Mouse (Mus musculus): ENCODE results near the gene Fam129b.
A peak's percentile ranks its signal among the peaks of the same experiment; 100 is the strongest.
"Not testable (repeated sequence)": the region's sequence is repeated elsewhere in the genome, so short reads cannot be mapped to it uniquely, and the experiment has no call there.

The Fam129b gene

GRCm38 (mm10) chr2:32875675-32876489 is at the start of gene Fam129b:
TSS of gene Fam129b (plus strand) at chr2:32876114.
- DNase-seq (ENCODE audit: low read depth, low spot score), result peak; percentile 49

GRCm38 (mm10) chr2:32828979-32829676 is 46.8 kb upstream of the Fam129b start:
- DNase-seq (ENCODE audit: low read depth, low spot score), result no peak

DNA sequence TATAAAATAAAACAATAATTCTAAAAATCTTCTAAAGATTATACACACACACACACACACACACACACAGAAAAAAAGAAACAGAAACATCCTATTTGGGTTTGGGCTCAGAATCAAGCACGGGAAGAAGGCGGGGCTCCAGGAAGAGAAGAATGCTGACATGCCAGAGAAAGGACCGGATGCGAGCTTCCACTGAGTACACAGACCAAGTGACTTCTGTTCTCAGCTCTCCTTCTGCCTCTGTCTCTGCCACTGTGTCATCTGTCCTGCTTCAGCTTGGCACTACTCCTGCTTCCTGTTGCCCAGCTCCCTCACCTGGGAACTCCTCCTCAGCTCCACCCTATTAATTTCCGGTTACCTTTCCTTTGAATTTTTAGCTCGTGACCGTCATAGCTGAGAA is 41.4 kb upstream of the Fam129b start:
- DNase-seq (ENCODE audit: low read depth, low spot score), result no peak

DNA sequence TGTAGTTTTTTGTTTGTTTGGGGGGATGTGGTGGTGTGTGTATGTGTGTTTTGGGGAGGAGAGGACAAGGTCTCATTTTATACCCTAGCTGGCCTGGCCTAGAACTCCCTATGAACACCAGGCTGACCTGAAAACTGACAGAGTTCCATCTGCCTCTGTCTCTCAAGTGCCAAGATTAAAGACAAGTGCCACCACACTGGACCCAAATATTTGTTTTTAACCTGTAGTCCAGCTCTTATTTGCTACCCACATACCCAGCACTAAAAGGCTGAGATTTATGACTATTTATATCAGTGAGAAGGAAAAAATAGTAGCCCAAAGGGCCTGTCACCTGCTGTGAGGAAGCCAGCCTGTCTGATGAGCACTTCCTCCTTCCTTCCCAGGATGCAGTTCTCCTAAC is 40.3 kb upstream of the Fam129b start:
- no peak for DNase-seq (ENCODE audit: low read depth, low spot score)

GRCm38 (mm10) chr2:32838147-32838884 is 37.6 kb upstream of the Fam129b start:
- DNase-seq (ENCODE audit: low read depth, low spot score), result no peak

GRCm38 (mm10) chr2:32839261-32839660 is 36.7 kb upstream of the Fam129b start:
- no peak for DNase-seq (ENCODE audit: low read depth, low spot score)

DNA sequence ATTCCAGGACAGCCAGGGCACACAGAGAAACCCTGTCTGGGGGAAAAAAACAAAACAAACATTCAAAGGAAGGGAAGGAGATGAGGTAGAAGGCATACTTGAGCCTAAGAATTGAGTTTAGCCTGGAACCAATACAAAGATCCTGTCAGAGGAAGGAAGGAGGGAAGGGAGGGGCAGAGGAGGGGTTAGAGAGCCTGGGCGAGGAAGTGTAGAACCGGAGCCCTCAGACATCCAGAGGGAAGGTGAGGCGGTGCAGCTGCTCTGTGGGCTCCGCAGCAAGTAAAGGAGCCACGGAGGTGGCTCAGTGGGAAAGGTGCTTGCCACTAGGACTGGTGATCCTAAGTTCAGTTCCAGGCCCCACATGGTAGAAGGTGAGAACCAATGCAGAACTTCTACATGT is 34.8 kb upstream of the Fam129b start:
- no peak for DNase-seq (ENCODE audit: low read depth, low spot score)

DNA sequence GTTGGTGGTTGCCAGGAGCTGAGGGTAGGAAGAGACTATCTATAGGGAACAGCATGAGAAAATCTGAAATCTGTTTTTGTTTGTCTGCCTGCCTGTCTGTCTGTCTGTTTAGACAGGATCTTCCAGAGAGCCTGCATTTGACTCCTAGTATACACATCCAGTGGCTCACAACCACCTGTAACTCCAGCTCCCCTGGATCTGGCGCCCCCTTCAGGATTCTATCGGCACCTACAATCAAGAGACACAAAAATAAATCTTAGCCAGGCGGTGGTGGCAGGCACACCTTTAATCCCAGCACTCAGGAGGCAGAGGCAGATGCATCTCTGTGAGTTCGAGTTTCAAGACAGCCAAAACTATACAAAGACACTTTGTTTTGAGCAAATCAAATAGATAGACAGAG is 33.4 kb upstream of the Fam129b start:
- DNase-seq (ENCODE audit: low read depth, low spot score), result no peak

DNA sequence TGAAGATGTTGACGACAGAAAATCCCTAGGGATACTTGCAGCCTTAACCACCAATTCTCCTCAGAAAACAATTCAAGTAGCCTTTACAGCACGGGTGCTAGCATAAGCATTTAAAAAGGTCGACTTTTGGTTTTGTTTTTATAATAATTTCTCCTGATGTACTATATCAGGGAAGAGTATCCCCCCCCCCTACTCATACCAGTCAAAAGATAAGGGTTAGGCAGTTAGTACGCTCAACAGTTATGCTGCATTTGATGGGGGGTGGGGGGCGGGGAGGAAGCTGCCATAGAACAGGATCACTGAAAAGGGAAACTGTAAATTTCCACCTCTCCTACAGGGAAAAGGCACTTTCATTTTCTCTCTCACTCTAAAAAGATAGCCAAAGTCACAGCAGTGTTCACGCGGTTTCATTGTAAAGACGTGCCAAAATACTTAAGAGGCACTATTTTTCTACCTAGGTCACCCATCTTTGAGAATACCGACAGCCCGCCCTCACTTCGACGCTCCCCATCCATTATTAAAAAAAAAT is 30.3 kb upstream of the Fam129b start:
- DNase-seq (ENCODE audit: low read depth, low spot score), result no peak

GRCm38 (mm10) chr2:32846101-32846804 is 29.7 kb upstream of the Fam129b start:
- no peak for DNase-seq (ENCODE audit: low read depth, low spot score)

- peak; percentile 73 for DNase-seq (ENCODE audit: low read depth, low spot score)
These were observed 29.0 kb upstream of the Fam129b start, which contains the start of gene Stxbp1 for GRCm38 (mm10) chr2:32846805-32847467. TSS of gene Stxbp1 (minus strand) at chr2:32847245.

DNA sequence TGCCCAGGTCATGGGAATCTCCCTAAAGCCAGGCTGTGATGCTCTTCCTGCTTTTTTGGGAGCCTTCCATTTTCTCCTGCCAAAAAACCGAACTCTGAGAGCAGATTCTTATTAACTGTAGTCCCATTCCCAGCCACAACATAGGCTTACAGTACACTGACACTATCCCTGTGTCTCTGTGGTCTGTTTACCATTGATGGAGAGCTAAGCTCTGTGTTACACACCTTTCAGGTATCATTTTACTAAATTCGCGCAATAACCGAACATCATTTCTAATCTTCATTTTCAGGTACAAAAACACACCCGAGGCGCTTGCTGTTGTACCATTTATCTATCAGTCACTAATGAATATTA is 28.5 kb upstream of the Fam129b start:
- DNase-seq (ENCODE audit: low read depth, low spot score), result no peak

GRCm38 (mm10) chr2:32852156-32852555 is 23.8 kb upstream of the Fam129b start:
- DNase-seq (ENCODE audit: low read depth, low spot score), result no peak

DNA sequence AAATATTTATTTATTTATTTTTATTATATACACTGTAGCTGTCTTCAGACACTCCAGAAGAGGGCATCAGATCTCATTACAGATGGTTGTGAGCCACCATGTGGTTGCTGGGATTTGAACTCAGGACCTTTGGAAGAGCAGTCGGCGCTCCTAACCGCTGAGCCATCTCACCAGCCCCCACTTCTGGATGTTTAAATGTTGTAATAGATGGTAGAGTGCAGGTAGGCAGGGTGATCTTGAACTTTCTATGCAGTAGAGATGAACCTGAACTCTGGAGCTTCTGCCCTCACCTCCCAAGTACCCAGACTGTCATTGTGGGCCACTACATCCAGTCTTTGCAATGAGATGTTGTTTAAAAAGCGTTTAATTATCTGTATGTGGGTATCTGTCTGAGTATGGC is 22.2 kb upstream of the Fam129b start:
- DNase-seq (ENCODE audit: low read depth, low spot score), result not testable (repeated sequence)

- DNase-seq (ENCODE audit: low read depth, low spot score), result no peak
These were observed 21.7 kb upstream of the Fam129b start for GRCm38 (mm10) chr2:32854206-32854605.

DNA sequence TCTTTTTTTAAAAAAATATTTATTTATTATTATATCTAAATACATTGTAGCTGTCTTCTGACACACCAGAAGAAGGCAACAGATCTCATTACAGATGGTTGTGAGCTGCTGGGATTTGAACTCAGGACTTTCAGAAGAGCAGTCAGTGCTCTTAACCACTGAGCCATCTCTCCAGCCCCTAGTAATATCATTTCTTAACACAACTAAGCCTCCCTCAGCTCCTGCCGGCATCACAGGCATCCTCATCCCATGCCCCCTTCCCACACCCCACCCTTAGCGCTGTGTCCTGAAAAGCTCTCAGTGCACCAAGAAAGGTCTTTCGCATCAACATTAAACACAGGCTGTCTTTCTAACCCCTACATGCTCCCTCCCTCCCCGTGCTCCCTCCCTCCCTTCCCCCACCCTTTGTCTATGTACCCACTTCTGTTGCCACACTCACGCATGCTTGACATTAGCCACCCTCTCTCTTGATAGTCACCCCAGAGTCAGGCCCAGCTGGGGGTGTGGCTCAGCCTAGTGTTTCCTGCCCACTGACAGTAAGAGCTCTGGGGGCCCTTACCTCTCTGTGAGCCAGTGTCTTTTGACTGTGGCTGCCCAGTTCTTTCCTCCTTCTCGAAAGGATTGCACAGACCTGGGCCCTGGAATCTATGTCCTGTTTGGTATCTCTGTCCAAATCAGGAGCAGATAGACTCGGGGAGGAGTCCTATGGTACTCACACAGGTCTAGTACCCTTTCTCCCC is 20.7 kb upstream of the Fam129b start:
- no peak for DNase-seq (ENCODE audit: low read depth, low spot score)

GRCm38 (mm10) chr2:32855790-32856465 is 20.0 kb upstream of the Fam129b start:
- DNase-seq (ENCODE audit: low read depth, low spot score), result no peak

DNA sequence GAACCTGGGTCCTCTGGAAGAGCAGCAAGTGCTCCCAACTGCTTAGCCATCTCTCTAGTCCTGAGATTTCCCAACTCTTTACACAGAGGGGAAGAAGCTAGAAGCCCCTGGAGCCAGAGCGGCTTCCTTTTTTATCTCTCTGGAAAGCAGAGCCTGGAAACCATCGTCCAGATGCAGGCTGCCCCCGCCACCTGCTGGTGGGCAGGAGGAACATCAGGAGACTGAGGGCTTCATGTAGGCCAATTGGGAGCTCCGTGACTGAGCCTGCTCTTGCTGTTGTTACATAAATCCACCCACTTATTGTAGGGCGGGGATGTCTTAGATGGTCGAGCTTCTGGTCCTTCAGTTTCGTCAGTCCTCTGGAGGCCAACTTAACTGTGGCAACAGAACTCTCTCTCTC is 18.3 kb upstream of the Fam129b start:
- no peak for DNase-seq (ENCODE audit: low read depth, low spot score)

DNA sequence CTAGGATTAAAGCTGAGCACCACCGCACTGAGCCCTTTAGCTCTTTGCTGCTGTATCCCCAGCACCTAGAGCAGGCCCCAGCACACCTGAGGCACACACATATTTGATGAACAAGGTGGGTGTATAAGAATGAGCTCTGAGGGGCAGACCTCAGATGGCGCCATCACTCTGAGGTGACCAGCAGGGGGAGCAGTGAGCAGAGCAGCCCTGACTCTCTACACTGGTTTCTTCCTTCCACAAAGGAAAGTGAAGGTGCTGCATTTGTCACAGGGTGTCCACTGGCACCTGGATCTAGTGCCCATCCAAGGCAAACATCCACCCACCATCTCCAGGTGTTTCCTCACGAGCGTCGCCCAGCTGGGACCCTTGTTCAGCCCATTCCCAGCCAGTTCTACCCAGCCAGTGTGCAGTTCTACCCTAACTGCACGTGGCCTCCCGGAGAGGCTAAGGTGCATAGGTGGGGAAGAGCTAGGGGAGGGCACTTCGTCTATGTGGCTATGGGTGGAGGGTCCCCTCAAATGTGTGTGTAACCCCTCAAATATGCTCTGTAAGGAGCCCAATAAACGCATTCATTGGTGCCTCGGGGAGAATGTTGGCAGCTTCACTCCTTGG is 16.8 kb upstream of the Fam129b start:
- no peak for DNase-seq (ENCODE audit: low read depth, low spot score)
